13 mouse cellular contexts compared by ENCODE assay signal in genomic region chr3:36291971-36292370, GRCm38 (mm10).
"Had no signal": no experiment of that assay in that cellular context is flagged by ENCODE, and none has a peak within 500 bp of the region (broad histone marks: within the 10 kb centered on the region; RNA-seq: fewer than 3 reads in every experiment).

No protein-coding gene starts in this region.

- DNase-seq: lung, adult 18-20 months; lung, embryonic 14.5 days; lung, postnatal 10 days; lung, postnatal 4 days; midbrain, embryonic 14.5 days; retina, postnatal 1 day; right cerebral cortex, adult 18-20 months; right cerebral cortex, postnatal 25 days; right cerebral cortex, postnatal 4 days; spleen, adult 18-20 months; thymus, adult 18-20 months; thymus, postnatal 14 days; thymus, postnatal 36 days had no signal
